Mouse (Mus musculus): Measurements from ENCODE around the gene Hdac11. TPM values are rescaled to one million over a fixed set of nuclear protein-coding genes. Genes with fewer than 3 reads are reported as not detected.

The Hdac11 gene
- total RNA-seq, 4 experiments from 2014 or later = 20.1 to 24.7 (median 23.3) TPM

DNA sequence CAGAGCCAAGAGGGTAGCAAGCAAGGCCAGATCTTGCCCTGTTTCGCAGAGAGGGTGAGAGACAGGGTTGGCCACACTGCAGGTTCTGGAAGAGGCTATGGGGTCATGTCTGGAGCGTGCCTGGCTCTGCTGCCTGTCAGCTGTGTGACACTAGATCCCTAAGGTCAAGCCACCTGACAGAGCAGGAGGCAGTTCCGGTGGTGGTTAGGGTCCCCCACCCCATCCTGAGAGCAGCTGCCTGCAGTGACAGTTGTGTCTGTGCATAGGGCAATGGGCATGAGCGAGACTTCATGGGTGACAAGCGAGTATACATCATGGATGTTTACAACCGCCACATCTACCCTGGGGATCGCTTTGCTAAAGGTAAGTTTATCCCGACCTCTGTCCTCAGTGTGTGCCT, 12.7 kb downstream of the Hdac11 start:
- DNase-seq (ENCODE audit: low spot score) = no peak

DNA sequence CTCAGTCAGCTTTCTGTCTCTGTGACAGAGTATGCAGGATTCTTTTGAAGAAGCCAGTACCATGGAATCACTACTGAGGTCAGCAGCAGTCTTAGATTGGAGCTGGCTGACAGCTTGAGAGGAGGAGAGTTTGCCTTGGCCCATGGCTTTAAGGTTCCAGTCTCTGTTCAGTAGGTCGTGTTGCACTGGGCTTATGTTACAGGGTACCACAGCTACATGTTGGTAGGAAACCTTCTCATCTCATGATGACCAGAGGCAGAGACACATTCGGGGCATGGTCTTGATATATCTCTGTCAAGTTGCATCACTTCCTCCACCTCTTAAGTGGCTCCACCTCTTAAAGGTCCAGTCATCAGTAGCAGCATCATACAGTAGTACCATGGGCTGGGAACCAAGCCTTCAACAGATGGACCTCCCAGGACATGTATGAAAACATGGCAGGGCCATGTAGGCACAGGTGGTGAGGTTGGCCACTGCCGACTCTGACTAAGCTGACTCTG, 15.0 kb downstream of the Hdac11 start:
- DNase-seq (ENCODE audit: low spot score) = no peak

DNA sequence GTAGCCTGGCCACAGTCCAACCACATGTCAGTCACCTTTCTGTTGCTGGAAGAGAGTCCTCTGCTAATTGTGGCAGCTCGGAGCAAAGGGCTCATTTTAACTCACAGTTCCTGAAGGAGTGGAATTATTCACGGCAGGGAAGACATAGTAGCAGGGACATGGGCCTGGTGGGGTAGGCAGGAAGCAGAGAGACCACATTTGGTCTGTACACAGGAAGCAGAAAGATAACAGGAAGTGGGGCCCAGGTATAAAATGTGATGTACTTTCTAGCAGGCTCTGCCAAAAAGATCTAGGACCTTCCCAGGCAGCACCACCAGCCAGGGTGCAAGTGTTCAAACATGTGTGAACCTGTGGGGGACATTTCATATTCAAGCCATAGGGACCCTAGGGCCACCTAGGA, 15.9 kb downstream of the Hdac11 start:
- no peak for DNase-seq (ENCODE audit: low spot score)

DNA sequence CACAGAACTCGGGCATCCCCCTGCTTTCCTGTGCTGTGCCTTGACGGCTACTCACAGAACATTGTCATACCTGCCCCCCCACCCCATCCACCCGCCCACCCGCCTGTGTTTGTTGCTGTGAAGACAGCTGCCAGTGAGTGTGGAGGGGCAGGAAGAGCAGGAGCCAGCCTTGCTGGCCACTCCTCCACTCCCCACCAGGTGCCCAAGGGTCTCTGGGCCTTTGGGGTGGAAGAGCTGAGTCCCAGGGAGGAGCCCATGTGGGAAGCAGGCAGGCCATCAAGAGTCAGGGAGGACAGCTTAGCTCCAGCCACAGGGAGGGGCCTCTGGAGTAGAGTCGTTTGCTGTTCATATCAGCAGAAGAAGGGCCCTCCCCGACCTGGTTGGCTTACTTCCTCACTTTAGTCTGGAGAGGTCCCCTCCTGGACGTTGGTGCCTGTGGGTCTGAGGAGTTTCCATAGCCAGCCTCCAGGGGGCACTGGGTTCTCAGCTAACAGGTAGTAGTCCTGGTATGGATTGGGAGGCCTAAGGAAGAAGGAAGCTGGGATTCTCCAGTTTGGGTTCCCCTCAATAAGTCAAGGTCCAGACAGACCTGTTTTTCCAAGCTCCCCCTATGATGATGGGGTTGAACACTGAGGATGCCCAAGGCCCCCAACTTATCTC, 16.9 kb downstream of the Hdac11 start:
- peak; percentile 74 for DNase-seq (ENCODE audit: low spot score)

DNA sequence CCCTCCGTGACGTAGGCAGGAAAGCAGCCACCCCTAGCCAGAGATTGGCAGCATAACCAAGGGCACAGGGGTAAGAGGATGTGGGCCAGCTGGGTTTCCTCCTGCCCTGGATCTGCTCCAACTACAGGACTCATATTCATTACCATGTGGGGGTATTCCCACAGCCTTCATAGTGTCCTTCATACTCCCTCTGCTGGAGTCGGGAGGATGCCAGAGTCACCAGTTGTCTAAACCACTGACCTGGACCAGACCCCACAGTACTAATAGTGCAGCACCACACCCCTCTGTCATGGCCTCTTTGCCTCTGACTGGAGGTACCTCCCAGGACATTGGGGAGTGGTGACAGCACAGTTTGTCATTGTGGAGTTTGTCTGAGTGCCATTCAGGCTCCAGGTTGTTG, 17.7 kb downstream of the Hdac11 start:
- no peak for DNase-seq (ENCODE audit: low spot score)

DNA sequence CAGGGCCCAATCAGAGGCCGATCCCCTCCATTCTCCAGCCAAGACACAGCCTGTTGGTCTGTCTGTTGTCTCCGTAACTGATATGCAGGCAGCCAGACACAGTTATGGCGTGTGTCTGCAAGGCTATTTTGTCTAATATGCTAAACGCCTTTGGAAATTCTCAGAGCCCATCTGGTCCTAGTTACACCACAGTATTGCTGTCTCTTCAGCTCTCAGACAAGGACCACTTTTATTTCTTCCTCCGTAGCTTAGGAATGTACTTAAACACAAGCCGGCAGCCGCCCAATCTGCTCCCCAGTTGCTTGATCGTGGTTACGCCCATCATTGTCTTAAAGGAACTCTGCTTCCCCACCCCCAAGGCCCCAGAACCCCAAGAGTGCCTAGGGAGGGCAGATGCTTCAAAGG, 24.3 kb downstream of the Hdac11 start:
- DNase-seq (ENCODE audit: low spot score) = peak; percentile 66

DNA sequence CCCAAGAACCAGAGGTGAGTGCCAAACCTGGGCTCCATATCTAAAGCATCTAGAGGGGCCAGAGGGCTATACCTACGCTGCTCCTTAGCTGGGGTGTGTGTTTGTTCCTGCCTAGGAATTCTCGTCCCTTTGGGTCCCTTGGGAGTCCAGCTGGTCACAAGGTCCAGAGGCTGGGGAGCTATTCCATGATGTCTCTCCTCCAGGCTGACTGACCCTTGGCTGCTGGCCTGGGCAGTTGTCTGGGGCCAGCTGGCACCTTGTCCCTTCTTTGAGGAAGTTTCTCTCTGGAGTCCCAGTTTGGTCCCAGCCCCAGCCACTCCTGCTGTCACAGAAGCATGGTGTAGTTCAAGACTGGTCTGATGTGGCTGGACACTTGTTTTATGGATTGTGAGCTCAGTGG, 24.9 kb downstream of the Hdac11 start:
- DNase-seq (ENCODE audit: low spot score) = peak; percentile 93

DNA sequence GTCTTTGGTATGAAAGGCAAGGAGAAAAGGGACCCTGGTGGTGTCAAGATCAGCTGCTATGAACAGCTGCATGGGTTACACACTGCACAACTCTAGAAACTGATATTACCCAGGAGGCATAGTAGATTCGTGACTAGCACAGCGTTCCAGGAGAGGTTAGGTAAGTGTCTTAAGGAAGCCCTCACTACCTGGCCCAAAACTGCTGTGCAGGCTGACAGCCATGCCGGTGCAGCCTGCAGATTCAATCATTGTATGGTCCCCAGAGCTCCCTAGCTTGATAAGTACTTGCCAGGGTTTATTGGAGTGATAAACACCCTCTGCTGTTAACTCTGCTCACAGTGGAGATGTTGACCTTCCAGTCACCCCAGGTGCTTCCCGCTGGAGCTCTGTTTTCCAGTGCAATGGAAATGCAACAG, 25.6 kb downstream of the Hdac11 start:
- no peak for DNase-seq (ENCODE audit: low spot score)

DNA sequence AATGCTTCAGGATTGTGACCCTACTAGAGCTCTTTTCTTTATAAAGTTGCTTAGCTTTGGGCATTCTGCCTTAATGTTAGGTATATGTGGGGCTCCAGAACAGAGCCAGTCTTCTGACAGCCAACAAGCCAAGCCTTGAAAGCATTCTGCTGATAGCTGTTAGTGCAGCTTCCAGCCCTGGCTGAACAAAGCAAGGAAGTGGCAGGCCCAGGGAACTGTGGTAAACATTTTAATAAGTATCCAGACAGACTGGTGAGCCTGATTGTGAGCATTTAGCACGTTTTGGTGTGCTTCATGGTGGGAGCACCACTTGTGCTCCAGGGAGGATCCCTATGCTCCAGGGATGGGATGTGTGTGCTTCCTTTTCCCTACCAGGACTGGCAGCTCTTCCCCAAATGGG, 26.6 kb downstream of the Hdac11 start:
- DNase-seq (ENCODE audit: low spot score) = no peak

DNA sequence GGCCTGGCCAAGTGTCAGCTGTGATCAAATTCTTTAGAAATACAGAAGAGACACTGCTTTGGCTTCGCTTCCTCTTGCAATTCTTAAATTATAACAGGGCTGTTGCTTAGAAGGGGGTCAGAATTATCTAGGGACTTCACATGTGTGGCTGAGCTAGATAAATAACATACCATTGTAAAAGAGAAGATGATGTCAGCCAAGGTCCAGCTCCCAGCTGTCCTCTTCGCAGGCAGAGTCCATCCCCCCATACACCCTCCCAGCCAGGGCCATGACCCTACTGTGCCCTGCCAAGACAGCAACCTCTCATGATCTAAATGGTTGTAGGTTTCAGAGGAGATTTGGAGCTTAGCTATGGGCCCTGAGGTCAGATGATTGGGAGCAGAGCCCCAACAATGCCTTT, 27.5 kb downstream of the Hdac11 start:
- no peak for DNase-seq (ENCODE audit: low spot score)

DNA sequence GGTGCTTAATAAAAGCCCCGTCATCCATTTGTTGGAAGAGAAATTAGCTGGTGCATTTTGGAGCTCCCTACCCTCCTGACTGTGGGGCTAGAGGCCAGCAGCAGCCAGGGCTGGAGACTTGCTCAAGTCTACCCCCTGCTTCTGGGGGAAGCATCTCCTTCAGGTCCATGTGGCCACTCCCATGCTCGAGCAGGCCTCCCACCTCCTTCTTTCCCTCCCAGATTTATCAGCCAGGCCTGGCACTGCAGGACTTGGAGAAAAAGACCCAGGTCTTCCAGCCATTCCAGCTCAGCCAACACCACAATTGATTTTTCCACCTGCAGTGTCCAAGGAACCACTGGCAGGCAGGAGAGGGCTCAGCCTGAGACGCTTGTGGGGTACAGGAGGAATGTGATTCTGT, 28.3 kb downstream of the Hdac11 start:
- no peak for DNase-seq (ENCODE audit: low spot score)

DNA sequence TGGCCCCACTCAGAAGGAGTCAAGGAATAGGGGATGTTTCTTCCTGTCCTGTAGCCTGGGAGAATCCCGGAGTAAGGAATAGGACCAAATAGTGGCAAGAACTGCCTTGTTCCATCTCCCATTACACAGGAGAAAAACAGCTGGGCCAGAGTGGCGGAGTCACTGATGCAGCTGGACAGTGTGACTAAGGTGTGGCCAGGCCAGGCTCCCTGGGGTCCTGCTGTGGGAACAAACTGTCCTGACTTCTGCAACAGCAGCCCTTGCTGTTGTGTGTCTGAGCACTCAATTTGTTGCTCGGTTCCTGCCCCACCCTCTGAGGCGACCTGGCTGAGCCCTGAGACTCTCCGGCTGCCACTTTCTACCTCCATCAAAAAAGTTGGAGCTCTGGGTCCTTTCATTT, 29.0 kb downstream of the Hdac11 start:
- DNase-seq (ENCODE audit: low spot score) = peak; percentile 83

DNA sequence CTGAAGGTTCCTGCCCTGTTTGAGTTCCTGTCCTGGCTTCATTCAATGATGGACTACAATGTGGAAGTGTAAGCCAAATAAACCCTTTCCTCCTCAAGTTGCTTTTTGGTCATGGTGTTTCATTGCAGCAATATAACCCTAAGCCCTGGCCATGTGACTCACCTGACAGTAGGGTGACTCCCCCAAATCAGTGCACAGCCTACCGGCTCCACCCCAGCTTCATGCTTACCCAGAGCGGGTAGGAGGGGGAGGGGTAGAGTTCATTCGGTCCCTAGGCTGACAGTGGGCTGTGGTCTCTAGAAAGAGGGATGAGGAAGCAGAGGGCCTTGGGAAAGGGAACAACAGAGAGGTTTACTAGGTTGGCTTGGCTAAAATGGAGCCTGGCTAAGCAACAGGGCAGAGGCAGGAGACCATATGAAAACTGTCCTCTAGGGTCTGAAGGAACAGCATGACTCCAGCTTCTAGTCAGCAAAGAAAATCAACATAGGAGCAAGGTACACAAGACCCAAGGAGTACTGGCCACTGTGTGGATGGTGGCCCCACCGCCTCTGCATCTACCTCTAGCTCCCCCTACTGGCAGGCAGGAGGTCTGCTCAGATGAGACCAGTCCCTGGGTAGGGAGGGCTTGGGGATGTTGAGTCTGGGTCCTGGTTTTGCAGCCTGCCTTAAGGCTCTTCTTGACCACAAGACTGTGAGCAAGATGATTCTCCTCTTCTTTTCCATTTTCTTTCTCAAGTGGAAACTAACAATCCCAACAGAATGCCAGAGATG, 29.9 kb downstream of the Hdac11 start:
- DNase-seq (ENCODE audit: low spot score) = no peak

DNA sequence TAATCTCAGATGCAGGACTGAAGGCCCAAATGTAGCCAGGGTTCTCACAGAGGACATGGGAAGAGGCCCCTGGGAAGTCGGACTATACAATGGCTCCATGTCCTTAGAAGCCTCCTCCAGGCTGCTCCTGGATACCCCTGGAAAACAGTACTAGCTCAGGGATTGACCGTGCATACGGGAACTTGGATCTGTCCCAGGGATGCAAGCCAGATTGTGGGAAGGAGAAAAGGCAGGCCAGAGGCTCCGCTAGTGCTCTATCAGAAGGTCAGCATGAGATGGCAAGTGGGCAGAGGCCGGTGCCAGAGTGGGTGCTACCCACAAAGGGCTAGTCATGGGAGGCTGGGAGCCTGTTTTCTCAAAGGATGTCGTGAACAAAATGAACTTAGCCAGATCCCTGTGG, 30.5 kb downstream of the Hdac11 start:
- no peak for DNase-seq (ENCODE audit: low spot score)

DNA sequence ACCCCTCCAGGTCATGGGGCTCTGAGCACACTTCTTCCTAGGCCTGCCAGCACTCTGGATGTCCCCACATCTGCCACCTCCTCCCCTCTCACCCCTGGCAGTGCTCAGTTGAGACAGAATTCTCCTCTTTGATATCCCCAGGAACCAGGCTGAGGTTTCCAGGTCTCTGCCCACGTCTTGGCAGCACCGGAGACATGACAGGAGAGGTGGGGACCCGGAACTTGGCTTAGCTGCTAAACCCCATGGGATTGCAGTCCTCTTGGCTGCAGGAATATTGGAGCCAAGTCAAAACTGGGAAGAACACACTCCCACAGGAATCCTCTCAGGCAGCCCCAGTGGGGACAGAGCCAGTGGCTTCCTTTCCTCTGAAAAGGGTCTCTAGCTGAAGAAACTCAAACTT, 31.4 kb downstream of the Hdac11 start:
- no peak for DNase-seq (ENCODE audit: low spot score)

DNA sequence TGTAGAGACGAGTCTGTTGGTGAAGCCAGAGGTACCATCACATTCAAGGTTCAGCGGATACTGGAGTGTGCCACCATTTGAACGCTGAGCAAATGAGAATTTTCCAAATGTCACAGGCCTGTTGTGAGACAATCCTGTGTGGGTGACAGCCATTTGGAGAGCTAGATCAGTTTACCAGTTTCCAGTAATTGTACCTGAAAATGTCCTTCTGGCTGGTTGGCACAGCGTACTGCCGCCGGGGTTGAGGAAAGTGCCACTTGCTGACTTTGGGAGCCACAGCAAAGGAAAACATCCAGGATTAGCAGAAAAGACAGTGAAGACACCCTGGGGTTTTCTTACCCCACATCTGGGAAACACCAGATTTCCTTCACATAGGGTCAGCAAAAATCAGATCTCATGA, 33.5 kb downstream of the Hdac11 start:
- DNase-seq (ENCODE audit: low spot score) = no peak

DNA sequence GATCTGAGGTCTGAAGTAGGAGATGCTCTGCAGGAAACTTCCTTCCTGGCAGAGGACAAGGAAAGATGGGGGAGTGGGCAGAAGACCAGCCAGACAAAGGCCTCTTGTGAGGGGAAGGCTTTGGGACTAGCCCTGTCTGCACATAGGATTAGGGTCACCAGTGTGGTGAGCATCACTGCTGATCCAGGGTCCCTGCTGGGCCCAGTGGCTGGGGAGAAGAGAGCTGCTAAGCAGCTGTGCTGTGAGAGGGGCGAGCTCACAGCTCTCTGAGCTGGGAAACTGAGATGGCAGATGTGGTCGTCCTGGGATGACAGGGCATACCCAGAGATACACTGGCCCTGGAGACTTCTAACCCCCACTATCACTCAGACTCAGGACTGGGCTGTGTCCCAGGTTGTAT, 35.0 kb downstream of the Hdac11 start:
- no peak for DNase-seq (ENCODE audit: low spot score)

DNA sequence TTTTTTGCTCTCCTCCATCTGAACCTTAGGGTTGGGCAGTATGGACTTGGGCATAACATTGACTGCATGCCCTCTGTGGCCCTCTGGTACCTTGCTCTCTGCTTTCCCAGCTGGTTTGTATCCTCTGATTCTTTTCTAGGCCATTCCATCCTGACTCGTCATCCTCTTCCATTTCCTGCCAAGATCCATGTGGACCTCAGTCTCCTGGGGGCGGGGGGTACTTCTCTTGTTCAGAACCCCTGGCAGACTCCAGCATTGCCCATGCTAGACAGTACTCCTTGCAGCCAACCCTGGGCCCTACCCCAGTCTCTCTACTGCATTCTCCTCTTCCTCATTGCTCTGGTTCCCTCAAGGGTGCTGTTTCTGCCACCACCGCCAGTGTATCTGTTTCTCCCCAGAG, 36.0 kb downstream of the Hdac11 start:
- no peak for DNase-seq (ENCODE audit: low spot score)

DNA sequence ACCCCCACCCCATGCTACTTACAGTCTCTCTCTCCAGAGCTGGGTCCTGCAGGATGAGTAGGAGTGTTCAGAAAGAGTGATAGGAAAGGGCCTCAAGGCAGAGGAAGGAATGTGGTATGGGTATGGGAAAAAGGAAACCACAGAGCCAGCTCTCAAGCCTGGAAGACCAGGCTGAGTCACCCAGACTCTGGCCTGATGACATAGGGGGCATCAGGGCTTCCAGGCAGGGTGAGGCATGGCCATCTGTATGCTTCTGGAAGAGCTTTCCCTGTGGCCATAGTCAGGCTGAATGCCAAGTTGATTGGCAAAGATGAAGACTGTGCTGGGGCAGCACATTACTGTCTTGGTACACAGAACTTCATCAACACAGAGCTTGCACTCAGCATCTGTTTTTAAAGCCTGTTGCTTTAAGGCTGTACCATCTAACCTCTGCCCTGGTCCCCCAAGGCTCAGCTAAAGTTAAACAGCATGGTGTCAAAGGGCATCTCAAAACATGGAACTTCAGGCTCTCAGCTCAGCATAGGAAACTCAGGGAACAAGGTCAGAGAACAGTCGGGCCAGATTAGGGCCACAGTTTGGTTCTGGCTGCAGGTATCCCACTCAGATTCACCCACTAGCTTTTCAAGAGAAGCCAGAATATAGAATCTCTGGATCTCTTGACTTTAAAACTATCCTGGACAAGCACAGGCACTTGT, 36.5 kb downstream of the Hdac11 start:
- no peak for DNase-seq (ENCODE audit: low spot score)

DNA sequence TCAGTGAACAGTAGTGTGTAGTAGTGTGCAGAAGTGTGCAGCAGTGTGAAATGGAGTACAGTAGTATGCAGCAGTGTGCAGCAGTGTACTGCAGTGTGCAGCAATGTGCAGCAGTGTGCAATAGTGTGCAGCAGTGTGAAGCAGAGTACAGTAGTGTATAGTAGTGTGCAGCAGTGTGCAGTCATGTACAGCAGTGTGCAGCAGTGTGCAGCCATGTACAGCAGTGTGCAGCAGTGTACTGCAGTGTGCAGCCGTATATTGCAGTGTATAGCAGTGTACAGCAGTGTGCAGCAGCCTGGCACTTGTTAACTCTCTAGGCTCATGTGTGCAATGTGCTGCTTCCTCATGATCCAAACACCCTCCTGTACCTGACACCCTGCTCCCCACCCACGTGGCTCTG, 42.0 kb downstream of the Hdac11 start:
- no peak for DNase-seq (ENCODE audit: low spot score)

DNA sequence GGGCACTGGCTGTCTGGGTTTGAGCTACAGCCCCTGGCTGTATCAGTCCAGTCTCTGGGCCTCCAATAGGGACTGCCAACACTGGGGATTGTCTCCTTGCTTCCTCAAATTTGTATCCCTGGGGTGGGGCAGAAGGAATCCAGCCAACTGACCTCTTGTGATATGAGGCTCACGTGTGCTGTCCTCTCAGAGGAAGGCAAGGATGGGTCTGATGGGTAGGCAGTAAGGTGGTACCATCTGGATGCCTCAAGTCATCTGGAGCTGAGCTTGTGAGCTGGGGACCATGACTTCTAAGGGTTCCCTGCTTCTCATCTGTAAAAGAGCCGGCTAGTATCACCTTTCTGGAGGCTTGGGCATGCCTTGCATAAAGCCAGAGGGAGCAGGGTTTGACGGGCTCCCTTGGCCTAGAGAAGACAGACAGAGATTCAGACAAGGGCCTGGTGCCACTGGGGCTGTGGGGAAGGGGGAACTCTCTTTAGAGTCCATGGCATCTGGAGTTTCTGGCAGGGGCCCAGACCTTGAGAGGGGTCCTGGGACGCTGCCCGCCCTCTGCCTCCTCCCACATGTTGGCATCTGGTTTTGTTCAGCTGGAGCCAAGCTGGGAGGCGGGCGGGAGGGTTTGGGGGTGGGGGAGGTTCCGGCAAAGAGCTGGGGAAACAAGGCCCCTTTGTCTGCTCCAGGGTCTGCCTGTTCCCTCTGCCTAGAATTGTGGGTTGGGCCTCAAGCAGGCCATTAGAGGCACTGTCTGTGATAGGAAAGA, 44.1 kb downstream of the Hdac11 start:
- DNase-seq (ENCODE audit: low spot score) = no peak

DNA sequence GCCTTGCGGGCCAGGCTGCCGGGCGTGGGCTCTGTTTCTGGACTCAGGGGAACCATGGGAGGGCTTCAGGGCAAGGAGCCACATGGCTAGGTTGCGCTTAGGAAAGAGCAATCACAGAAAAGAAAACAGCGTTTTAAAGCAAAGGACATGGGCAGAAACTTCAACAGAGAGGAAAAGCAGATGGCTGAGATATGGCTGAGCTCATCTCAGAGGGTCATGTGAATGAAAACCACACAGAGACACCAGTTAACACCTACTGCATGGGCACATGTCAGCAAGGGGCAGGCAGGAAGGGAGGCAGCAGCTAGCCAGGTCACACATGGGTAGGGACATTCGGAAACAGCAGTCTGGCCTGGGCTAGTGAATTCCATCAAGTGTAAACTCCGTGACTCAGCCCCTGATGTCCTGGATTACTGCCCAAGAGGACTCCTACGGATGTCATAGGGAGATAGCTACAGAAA, 45.4 kb downstream of the Hdac11 start:
- DNase-seq (ENCODE audit: low spot score) = peak; percentile 73

All from heart, adult 8-10 months (tissue).